Mouse (Mus musculus) NIH3T3 (cell line): ENCODE measurements at regions not wholly inside any gene's neighbourhood (a gene's known extent, or its start where the extent isn't known, plus 50 kb on each side); places are given as distances from the start of the nearest gene placed in this dataset.

Source experiments
- DNase-seq: peaks from one replicate; pipeline ENCODE4 v3.0.0-alpha.2; 2012; ENCODE audit warnings: low read depth

DNA sequence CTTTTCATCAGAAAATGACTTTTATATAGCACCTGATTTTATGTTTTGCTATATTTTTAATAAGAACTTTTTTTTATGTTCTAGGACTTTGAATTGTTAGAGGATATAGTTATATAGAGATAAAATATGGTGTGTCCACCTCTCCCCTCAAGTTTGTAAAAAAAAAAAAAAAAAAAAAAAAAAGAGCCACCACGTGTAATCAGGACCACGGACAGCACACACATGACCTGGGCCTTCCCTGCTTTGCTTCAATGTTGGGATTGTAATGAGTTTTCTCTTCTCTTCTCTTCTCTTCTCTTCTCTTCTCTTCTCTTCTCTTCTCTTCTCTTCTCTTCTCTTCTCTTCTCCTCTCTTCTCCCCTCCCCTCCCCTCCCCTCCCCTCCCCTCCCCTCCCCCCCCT lies 78.5 kb downstream of the 1700010I14Rik start:
- DNase-seq = peak; percentile 35

DNA sequence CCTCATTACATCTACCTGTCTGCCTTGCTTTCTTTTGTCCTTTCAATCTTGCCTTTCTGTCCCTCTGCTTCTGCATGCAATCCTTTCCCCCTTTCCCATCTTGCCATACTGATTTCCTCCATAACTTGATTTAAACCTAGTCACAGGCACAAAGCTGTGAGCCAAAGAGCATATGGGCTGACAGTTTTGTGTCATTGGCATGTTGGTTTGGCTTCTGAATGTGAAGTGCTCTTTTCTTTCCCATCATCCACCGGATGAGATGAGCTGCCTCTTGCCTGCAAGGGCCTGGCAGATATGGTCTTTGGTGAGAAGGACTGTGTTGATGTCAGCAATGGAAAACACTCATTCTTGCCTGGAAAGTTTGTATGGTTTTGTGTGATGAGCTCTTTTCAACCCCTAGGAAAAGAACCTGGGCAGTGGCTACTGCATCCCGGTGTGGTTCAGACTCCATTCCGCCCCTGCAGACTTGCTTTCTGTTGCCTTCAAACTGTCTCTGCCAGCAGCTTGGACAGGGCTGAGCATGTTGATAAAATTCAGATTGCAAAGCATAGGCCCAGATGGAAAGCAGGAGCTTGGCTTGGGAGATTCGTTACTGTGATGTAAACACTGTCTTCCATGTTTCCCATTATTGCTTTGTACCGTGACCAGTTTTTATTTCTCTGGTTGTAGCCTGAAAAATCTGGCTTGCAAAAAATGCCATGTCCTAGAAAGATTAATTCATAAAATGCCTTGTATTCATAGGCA lies 80.9 kb downstream of the 1700010I14Rik start:
- no peak for DNase-seq

DNA sequence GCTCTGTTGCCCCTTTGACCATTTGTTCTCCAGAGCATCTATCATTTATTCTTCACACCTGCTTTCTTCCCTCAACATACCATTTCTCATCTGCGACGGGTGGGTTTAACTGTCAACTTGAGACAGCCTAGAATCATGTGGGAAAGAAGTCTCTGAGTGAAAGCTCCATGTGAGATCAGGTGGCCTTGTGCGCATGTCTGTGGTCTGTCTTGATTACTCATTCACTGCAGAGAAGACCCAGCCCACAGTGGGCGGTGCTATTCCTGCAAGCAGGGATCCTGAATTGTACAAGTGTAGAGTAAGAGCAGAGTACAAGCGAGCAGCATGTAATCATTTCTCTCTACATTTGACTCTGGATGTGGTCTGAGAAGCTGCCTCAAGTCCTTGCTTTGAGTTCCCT lies 95.5 kb downstream of the 1700010I14Rik start:
- no peak for DNase-seq

DNA sequence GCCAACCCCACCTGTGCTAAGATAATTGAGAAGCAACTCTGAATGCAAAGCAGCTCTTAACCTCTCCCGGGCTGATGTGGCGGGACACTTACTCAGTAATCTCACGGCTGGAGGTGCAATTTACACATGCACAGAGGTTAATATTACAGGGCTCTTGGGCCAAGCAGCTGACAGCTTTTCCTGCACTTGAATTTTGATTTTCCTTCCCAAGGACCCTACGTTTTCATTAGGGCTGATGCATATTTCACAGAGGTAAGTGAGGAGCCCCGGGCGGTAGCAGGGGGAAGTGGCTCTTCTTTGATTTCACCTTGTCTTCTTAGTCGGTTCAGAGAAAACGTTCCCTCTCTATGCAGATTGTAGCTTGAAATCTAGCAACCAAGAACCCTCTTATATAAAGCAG lies 139.7 kb downstream of the 1700010I14Rik start:
- DNase-seq = no peak

GRCm38 (mm10) chr17:9145605-9146223 lies 157.6 kb downstream of the 1700010I14Rik start:
- DNase-seq = peak; percentile 10

- DNase-seq = peak; percentile 13
Observed at GRCm38 (mm10) chr17:9150654-9151053, 162.5 kb downstream of the 1700010I14Rik start.

DNA sequence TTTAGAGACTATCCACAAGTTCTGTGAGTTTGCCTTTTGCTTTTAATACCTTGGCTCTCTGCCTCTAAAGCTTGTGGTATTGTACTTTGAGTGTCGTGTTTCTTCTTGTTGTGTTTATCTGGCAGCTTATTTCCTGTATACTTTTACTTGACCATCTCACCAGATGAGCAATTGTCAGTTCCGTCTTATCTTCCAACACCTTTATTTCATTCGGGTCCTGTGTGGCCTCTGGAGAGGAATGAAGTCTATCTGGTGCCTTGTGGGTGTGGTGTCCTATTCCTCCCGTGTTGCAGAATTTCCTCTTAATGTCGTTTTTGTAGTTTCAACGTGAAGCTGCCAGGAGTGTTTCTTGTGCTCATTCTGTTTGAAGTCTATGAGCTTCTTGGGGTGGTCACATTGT lies 174.0 kb downstream of the 1700010I14Rik start:
- no peak for DNase-seq

GRCm38 (mm10) chr17:9162676-9163075 lies 174.5 kb downstream of the 1700010I14Rik start:
- DNase-seq = no peak

GRCm38 (mm10) chr17:9163285-9163684 lies 175.2 kb downstream of the 1700010I14Rik start:
- DNase-seq = no peak

- DNase-seq = no peak
Observed at GRCm38 (mm10) chr17:9164501-9164900, 176.4 kb downstream of the 1700010I14Rik start.

GRCm38 (mm10) chr17:9167161-9167560 lies 179.0 kb downstream of the 1700010I14Rik start:
- DNase-seq = peak; percentile 17

GRCm38 (mm10) chr17:9167571-9168201 lies 179.6 kb downstream of the 1700010I14Rik start:
- no peak for DNase-seq

DNA sequence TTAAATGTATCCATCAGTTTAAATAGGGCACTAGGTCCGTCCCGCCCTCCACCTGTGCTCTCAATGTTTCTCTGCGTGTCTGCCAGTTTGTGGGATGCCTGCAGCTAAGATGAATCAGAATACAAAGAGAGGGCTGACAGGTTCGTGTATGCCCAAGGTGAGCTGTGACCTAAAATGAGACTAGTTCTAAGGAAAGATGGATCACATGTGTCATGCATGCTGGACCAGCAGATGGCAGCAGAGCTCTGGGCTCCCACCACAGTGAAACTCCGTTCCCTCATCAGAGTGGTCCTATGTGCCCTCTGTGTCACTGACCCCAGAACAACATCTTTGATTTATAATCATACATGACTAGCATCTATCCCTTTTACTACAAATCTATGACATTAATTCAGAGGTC lies 180.3 kb downstream of the 1700010I14Rik start:
- peak; percentile 70 for DNase-seq

- peak; percentile 80 for DNase-seq
Observed at GRCm38 (mm10) chr17:9169371-9169770, 181.2 kb downstream of the 1700010I14Rik start.

- peak; percentile 4 for DNase-seq
Observed at GRCm38 (mm10) chr17:9197160-9197559, 209.0 kb downstream of the 1700010I14Rik start.

GRCm38 (mm10) chr17:9200386-9200785 lies 212.3 kb downstream of the 1700010I14Rik start:
- DNase-seq = no peak

- DNase-seq = no peak
Observed at GRCm38 (mm10) chr17:9202496-9202895, 214.4 kb downstream of the 1700010I14Rik start.

GRCm38 (mm10) chr17:9210626-9211025 lies 211.2 kb upstream of the Gm17728 start:
- DNase-seq = no peak

DNA sequence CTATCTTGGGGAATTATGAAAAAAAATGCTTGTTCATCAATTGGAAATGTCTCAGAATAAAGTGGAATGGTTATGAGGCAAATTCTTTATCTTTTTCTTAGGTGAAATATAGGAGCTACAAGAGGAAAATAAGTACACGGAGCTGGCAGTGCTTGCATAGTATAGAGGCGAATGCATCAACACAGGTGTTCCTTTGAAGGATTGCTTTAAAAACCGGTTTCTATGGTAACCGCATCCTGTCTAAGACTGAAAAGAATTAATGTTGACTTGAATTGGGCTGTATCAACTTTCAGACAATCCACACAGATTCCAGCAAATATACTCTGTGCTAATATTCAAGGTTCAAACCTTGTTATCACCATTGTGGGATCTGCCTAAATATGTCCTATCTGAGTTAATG lies 198.8 kb upstream of the Gm17728 start:
- no peak for DNase-seq

GRCm38 (mm10) chr17:9227872-9228575 lies 193.8 kb upstream of the Gm17728 start:
- peak; percentile 5 for DNase-seq

DNA sequence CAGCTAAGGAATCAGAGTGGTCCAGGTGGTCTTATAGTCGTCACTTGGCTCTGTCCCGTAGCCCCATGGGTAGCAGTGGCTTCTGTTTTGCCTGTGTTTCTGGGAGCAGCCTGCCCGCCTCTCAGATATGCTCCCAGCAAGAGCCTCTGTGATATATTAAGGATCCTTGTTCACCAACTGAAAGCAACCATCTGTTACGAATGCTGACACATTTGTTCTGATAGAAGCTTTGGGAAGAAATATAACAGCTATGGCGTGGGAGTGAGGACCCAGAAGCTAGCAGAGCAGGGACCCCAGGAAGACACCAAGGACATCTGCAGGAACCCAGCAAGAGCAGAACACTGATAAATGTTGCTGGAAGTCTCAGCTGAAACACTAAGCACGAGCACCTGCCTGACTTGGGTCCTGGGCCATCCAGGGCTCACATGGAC lies 186.7 kb upstream of the Gm17728 start:
- no peak for DNase-seq

GRCm38 (mm10) chr17:9258646-9259170 lies 163.2 kb upstream of the Gm17728 start:
- no peak for DNase-seq
